Mouse (Mus musculus): Measurements from ENCODE around the gene Hecw2. TPM values are rescaled to one million over a fixed set of nuclear protein-coding genes. Genes with fewer than 3 reads are reported as not detected.
A peak's percentile ranks its signal among the peaks of the same experiment; 100 is the strongest.

Hecw2 gene
- polyA plus RNA-seq, 1 experiment from 2014 or later = 3.0 TPM

DNA sequence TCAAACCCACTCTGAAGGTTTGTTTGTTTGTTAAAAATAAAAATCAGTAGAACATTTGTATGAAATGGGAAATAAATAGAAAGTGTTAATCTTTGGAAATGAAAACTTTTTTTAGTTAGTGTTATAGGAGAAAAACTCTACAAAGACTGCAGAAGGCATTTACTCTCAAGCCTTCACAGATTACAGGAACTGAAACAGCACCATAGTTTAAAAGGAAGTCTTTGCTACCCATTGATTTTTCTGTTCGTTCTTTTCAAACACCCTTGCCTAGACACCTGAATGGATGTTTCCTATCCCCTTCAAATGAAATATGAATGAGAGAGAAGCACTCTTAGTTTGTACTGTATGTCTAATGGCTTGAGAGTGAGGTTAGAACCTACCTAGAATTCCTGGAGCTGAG lies 126.7 kb downstream of the Hecw2 start:
- no peak for DNase-seq (ENCODE audit: low spot score, missing footprints)
- H3K4me2 ChIP-seq = no peak overlapping the region
- no peak overlapping the region for H3K4me3 ChIP-seq (ENCODE audit: low read depth, low read length)
- H3K27me3 ChIP-seq (ENCODE audit: control insufficient read depth, insufficient read depth, low read length) = no peaks in the 10 kb centered on the region
- no peak overlapping the region for H3K27ac ChIP-seq (ENCODE audit: low read depth, low read length)
- no peaks in the 10 kb centered on the region for H3K9me3 ChIP-seq (ENCODE audit: control insufficient read depth, low read length)
- no peaks in the 10 kb centered on the region for H3K4me1 ChIP-seq (ENCODE audit: control insufficient read depth, insufficient read depth, low read length)
- no peak for ATAC-seq (ENCODE audit: low FRiP score)
- no peaks in the 10 kb centered on the region for H3K36me3 ChIP-seq (ENCODE audit: control insufficient read depth, insufficient read depth, low read length)
- H3K9ac ChIP-seq (ENCODE audit: low read length) = no peak overlapping the region
- 81% methylated on average over 1 of the region's 1 CpGs for WGBS

GRCm38 (mm10) chr1:54065434-54065833 lies 129.5 kb downstream of the Hecw2 start:
- H3K27ac ChIP-seq (ENCODE audit: low read depth, low read length) = no peak overlapping the region
- no peaks in the 10 kb centered on the region for H3K27me3 ChIP-seq (ENCODE audit: control insufficient read depth, insufficient read depth, low read length)
- ATAC-seq (ENCODE audit: low FRiP score) (no peak), DNase-seq (ENCODE audit: low spot score, missing footprints) (no peak)
- no peaks in the 10 kb centered on the region for H3K4me1 ChIP-seq (ENCODE audit: control insufficient read depth, insufficient read depth, low read length)
- no peak overlapping the region for H3K4me3 ChIP-seq (ENCODE audit: low read depth, low read length)
- H3K4me2 ChIP-seq = no peak overlapping the region
- H3K9me3 ChIP-seq (ENCODE audit: control insufficient read depth, low read length) = no peaks in the 10 kb centered on the region
- H3K36me3 ChIP-seq (ENCODE audit: control insufficient read depth, insufficient read depth, low read length) = no peaks in the 10 kb centered on the region
- H3K9ac ChIP-seq (ENCODE audit: low read length) = no peak overlapping the region
- WGBS = 77% methylated on average over 1 of the region's 1 CpGs

DNA sequence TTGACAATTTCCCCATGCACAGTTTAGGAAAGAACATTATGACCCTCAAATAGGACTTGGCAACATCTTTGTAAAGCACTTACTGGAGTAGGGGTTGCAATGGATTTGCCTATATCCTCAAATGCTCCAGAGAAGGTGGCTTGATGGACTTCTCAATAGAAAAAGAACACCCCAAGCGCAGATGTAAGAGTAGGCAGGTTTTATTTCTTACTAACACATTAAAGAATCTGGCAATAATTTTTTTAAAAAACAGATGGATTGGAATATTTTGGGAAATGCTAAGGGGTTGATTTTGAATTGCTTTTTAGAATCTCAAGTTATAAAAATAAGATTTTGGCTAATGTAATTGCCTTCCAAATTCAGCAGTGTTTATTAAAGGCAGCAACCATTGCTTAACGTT lies 133.9 kb downstream of the Hecw2 start:
- 91% methylated on average over 2 of the region's 2 CpGs for WGBS
- Histone ChIP-seq H3K9me3 (ENCODE audit: control insufficient read depth, low read length) (no peaks in the 10 kb centered on the region), H3K27ac (ENCODE audit: low read depth, low read length) (no peak overlapping the region), H3K4me2 (no peak overlapping the region), H3K9ac (ENCODE audit: low read length) (no peak overlapping the region), H3K36me3 (ENCODE audit: control insufficient read depth, insufficient read depth, low read length) (no peaks in the 10 kb centered on the region), H3K4me1 (ENCODE audit: control insufficient read depth, insufficient read depth, low read length) (no peaks in the 10 kb centered on the region), H3K27me3 (ENCODE audit: control insufficient read depth, insufficient read depth, low read length) (no peaks in the 10 kb centered on the region), H3K4me3 (ENCODE audit: low read depth, low read length) (no peak overlapping the region)
- ATAC-seq (ENCODE audit: low FRiP score) (no peak), DNase-seq (ENCODE audit: low spot score, missing footprints) (no peak)

DNA sequence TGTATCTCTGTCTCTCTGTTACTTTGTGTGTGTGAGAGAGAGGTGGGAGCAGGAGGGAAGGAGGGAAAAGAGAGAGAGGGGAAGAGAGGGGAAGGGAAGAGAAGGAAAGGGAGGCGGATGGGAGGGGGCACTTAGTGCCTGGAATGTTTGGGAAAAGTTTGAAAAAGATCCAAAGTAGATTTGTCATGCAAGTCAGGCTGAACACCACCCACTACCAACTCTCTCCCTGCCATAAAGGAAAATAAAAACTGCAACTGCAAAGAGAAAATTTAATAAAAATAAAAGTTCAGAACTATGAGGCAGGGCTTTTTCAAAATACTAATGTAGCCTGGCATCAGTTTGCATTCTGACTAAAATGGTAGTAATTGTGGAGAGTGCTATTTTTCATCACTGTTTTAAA lies 135.2 kb downstream of the Hecw2 start:
- Histone ChIP-seq H3K27ac (ENCODE audit: low read depth, low read length) (no peak overlapping the region), H3K4me3 (ENCODE audit: low read depth, low read length) (no peak overlapping the region), H3K9me3 (ENCODE audit: control insufficient read depth, low read length) (no peaks in the 10 kb centered on the region), H3K27me3 (ENCODE audit: control insufficient read depth, insufficient read depth, low read length) (no peaks in the 10 kb centered on the region), H3K4me1 (ENCODE audit: control insufficient read depth, insufficient read depth, low read length) (no peaks in the 10 kb centered on the region), H3K36me3 (ENCODE audit: control insufficient read depth, insufficient read depth, low read length) (no peaks in the 10 kb centered on the region), H3K4me2 (no peak overlapping the region), H3K9ac (ENCODE audit: low read length) (no peak overlapping the region)
- DNase-seq (ENCODE audit: low spot score, missing footprints) = no peak
- WGBS = 85% methylated on average over 1 of the region's 1 CpGs
- ATAC-seq (ENCODE audit: low FRiP score) = no peak

GRCm38 (mm10) chr1:54052771-54053170 lies 142.2 kb downstream of the Hecw2 start:
- Histone ChIP-seq H3K27ac (ENCODE audit: low read depth, low read length) (no peak overlapping the region), H3K27me3 (ENCODE audit: control insufficient read depth, insufficient read depth, low read length) (no peaks in the 10 kb centered on the region), H3K4me3 (ENCODE audit: low read depth, low read length) (no peak overlapping the region), H3K9ac (ENCODE audit: low read length) (no peak overlapping the region), H3K4me2 (no peak overlapping the region), H3K9me3 (ENCODE audit: control insufficient read depth, low read length) (no peaks in the 10 kb centered on the region), H3K36me3 (ENCODE audit: control insufficient read depth, insufficient read depth, low read length) (no peaks in the 10 kb centered on the region), H3K4me1 (ENCODE audit: control insufficient read depth, insufficient read depth, low read length) (no peaks in the 10 kb centered on the region)
- ATAC-seq (ENCODE audit: low FRiP score) = no peak
- no peak for DNase-seq (ENCODE audit: low spot score, missing footprints)

DNA sequence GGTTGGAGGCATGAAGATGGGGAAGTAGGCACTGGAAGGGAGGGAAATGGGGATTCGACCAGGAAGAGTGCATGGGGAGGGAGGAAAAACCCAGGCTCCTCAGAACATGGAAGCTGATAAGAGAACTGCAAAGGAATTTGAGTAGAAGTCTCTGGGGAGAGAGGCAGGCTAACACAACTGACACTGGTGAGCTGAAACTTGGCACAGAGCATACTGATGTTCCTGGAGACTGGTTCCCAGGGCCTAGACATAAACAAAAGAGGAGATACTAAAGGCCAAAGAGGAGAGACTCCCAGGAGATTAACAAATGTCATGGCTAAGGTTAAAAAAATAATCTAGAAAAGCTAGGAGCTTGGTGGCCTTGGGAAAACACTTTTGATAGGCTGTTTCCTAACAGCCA lies 148.0 kb downstream of the Hecw2 start:
- ATAC-seq (ENCODE audit: low FRiP score) = no peak
- Histone ChIP-seq H3K9ac (ENCODE audit: low read length) (no peak overlapping the region), H3K4me2 (no peak overlapping the region), H3K27ac (ENCODE audit: low read depth, low read length) (no peak overlapping the region), H3K27me3 (ENCODE audit: control insufficient read depth, insufficient read depth, low read length) (no peaks in the 10 kb centered on the region), H3K4me3 (ENCODE audit: low read depth, low read length) (no peak overlapping the region), H3K4me1 (ENCODE audit: control insufficient read depth, insufficient read depth, low read length) (no peaks in the 10 kb centered on the region), H3K9me3 (ENCODE audit: control insufficient read depth, low read length) (no peaks in the 10 kb centered on the region), H3K36me3 (ENCODE audit: control insufficient read depth, insufficient read depth, low read length) (no peaks in the 10 kb centered on the region)
- DNase-seq (ENCODE audit: low spot score, missing footprints) = no peak
- 73% methylated on average over 1 of the region's 1 CpGs for WGBS

GRCm38 (mm10) chr1:54039062-54039461 lies 155.9 kb downstream of the Hecw2 start:
- no peak overlapping the region for H3K27ac ChIP-seq (ENCODE audit: low read depth, low read length)
- no peak overlapping the region for H3K4me2 ChIP-seq
- H3K36me3 ChIP-seq (ENCODE audit: control insufficient read depth, insufficient read depth, low read length) = no peaks in the 10 kb centered on the region
- H3K9ac ChIP-seq (ENCODE audit: low read length) = no peak overlapping the region
- H3K27me3 ChIP-seq (ENCODE audit: control insufficient read depth, insufficient read depth, low read length) = no peaks in the 10 kb centered on the region
- ATAC-seq (ENCODE audit: low FRiP score) (peak; percentile 62; the same call in 1 of the 2 replicates), DNase-seq (ENCODE audit: low spot score, missing footprints) (peak; percentile 87)
- 48% methylated on average over 2 of the region's 2 CpGs for WGBS
- H3K4me3 ChIP-seq (ENCODE audit: low read depth, low read length) = no peak overlapping the region
- H3K4me1 ChIP-seq (ENCODE audit: control insufficient read depth, insufficient read depth, low read length) = no peaks in the 10 kb centered on the region
- H3K9me3 ChIP-seq (ENCODE audit: control insufficient read depth, low read length) = no peaks in the 10 kb centered on the region

- no peak overlapping the region for H3K4me3 ChIP-seq (ENCODE audit: low read depth, low read length)
- no peaks in the 10 kb centered on the region for H3K9me3 ChIP-seq (ENCODE audit: control insufficient read depth, low read length)
- DNase-seq (ENCODE audit: low spot score, missing footprints) (no peak), ATAC-seq (ENCODE audit: low FRiP score) (no peak)
- no peaks in the 10 kb centered on the region for H3K4me1 ChIP-seq (ENCODE audit: control insufficient read depth, insufficient read depth, low read length)
- no peaks in the 10 kb centered on the region for H3K36me3 ChIP-seq (ENCODE audit: control insufficient read depth, insufficient read depth, low read length)
- no peaks in the 10 kb centered on the region for H3K27me3 ChIP-seq (ENCODE audit: control insufficient read depth, insufficient read depth, low read length)
- H3K27ac ChIP-seq (ENCODE audit: low read depth, low read length) = no peak overlapping the region
- H3K9ac ChIP-seq (ENCODE audit: low read length) = no peak overlapping the region
- 84% methylated on average over 2 of the region's 2 CpGs for WGBS
- H3K4me2 ChIP-seq = no peak overlapping the region
Observed at GRCm38 (mm10) chr1:54017686-54018085, 177.3 kb downstream of the Hecw2 start.

GRCm38 (mm10) chr1:54015739-54016138 lies 179.2 kb downstream of the Hecw2 start:
- H3K4me3 ChIP-seq (ENCODE audit: low read depth, low read length) = no peak overlapping the region
- 70% methylated on average over 4 of the region's 4 CpGs for WGBS
- no peak overlapping the region for H3K4me2 ChIP-seq
- no peaks in the 10 kb centered on the region for H3K36me3 ChIP-seq (ENCODE audit: control insufficient read depth, insufficient read depth, low read length)
- H3K4me1 ChIP-seq (ENCODE audit: control insufficient read depth, insufficient read depth, low read length) = no peaks in the 10 kb centered on the region
- no peaks in the 10 kb centered on the region for H3K9me3 ChIP-seq (ENCODE audit: control insufficient read depth, low read length)
- ATAC-seq (ENCODE audit: low FRiP score) (no peak), DNase-seq (ENCODE audit: low spot score, missing footprints) (no peak)
- H3K27ac ChIP-seq (ENCODE audit: low read depth, low read length) = no peak overlapping the region
- no peak overlapping the region for H3K9ac ChIP-seq (ENCODE audit: low read length)
- no peaks in the 10 kb centered on the region for H3K27me3 ChIP-seq (ENCODE audit: control insufficient read depth, insufficient read depth, low read length)

GRCm38 (mm10) chr1:54012414-54012813 lies 182.6 kb downstream of the Hecw2 start:
- 53% methylated on average over 3 of the region's 3 CpGs for WGBS
- Histone ChIP-seq H3K27ac (ENCODE audit: low read depth, low read length) (no peak overlapping the region), H3K4me1 (ENCODE audit: control insufficient read depth, insufficient read depth, low read length) (no peaks in the 10 kb centered on the region), H3K36me3 (ENCODE audit: control insufficient read depth, insufficient read depth, low read length) (no peaks in the 10 kb centered on the region), H3K9ac (ENCODE audit: low read length) (no peak overlapping the region), H3K4me3 (ENCODE audit: low read depth, low read length) (no peak overlapping the region), H3K4me2 (no peak overlapping the region), H3K9me3 (ENCODE audit: control insufficient read depth, low read length) (no peaks in the 10 kb centered on the region), H3K27me3 (ENCODE audit: control insufficient read depth, insufficient read depth, low read length) (no peaks in the 10 kb centered on the region)
- DNase-seq (ENCODE audit: low spot score, missing footprints) (no peak), ATAC-seq (ENCODE audit: low FRiP score) (no peak)
